Mouse (Mus musculus): ENCODE measurements at regions not wholly inside any gene's neighbourhood (a gene's known extent, or its start where the extent isn't known, plus 50 kb on each side); places are given as distances from the start of the nearest gene placed in this dataset.

DNA sequence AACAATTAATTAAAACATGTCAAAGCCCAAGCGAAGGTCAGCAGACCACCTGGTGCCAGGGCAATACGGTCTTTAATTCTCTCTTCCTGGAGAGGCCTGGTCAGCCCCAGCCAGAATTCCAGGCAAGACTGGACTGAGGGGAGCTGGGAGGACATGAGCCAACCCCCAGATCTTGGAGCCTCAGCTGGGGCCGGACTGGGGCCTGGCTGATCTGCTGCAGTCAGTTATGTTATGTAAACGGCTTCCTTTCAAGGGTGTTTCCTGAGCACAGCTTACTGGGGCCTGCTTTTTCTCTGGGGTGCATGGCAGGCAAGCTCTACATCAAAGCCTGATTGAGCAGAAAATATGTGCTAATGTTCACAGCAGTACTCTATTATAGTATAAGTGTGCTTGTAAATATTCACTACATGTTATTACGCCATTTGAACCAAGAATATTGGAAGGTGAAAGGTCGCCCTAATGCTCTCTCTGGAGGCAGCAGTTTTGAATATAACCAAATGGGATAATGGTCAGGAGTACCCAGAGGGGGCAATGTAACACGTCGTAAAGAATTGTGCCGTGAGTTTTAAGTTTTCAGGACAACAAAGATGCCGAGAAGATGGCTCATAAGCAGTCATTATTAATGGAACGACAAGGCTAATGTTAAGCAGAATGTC lies 96.5 kb upstream of the Mgmt start:
- no peak for TF ChIP-seq GATA1 (IDR thresholded peaks at IDR 0.05; ENCODE audit: low read length)
- no peak for TF ChIP-seq TAL1 (IDR thresholded peaks at IDR 0.05; ENCODE audit: low read length)
